Mouse (Mus musculus): ENCODE data around the gene Gpr4. TPM values are rescaled to one million over a fixed set of nuclear protein-coding genes. Genes with fewer than 3 reads are reported as not detected.

Gene Gpr4
- total and polyA plus RNA-seq, 3 experiments = 0.04 to 0.31 TPM; not detected in 1

- TF ChIP-seq NELFE (IDR thresholded peaks at IDR 0.05; ENCODE audit: low read depth, low read length) (no peak), ETS1 (conservative IDR thresholded peaks at IDR 0.05; ENCODE audit: low read depth, low read length) (no peak), RCOR1 (conservative IDR thresholded peaks at IDR 0.05; ENCODE audit: low read depth, low read length) (no peak), ZMIZ1 (IDR thresholded peaks at IDR 0.05; ENCODE audit: low read depth, low read length) (no peak)
- peaks cover 35 to 64% of the 10 kb centered on the region in 2 experiments for H3K36me3 ChIP-seq (replicated peaks in 1 of 2; ENCODE audit: control insufficient read depth in 1 of 2, insufficient read depth in 1 of 2, low read length in 1 of 2)
- H3K9me3 ChIP-seq (replicated peaks; ENCODE audit: low read length) = no peaks in the 10 kb centered on the region
- H3K4me3 ChIP-seq (replicated peaks in 1 of 3; ENCODE audit: low read depth in 2 of 3, low read length in 2 of 3, poor library complexity in 1 of 3) = no peak overlapping the region
- H3K4me2 ChIP-seq (ENCODE audit: insufficient read depth, low read depth, poor library complexity, severe bottlenecking) = no peak overlapping the region
- no peak overlapping the region for H3K9ac ChIP-seq (ENCODE audit: insufficient read depth, low read depth)
- in situ Hi-C loops (cut with MboI; ENCODE audit: low pct_ligation_motif_present, low pct_unique_long_range_greater_than_20kb, low sequenced_read_pairs) (loop anchor here (5.0 kb wide), 1 partner anchor 98 kb away; the partner anchor contains the start of genes Ppm1n and Rtn2), dilution Hi-C loops (cut with MboI; ENCODE audit: extremely low pct_ligation_motif_present, extremely low pct_unique_long_range_greater_than_20kb, low sequenced_read_pairs) (no loop called here)
- peaks cover 12 to 31% of the 10 kb centered on the region in 2 experiments for H3K4me1 ChIP-seq (ENCODE audit: control insufficient read depth in 1 of 2, insufficient read depth in 2 of 2)
- DNase-seq (ENCODE audit: extremely low read depth) = no peak
- H3K27me3 ChIP-seq (replicated peaks) = no peaks in the 10 kb centered on the region
- no peaks in the 10 kb centered on the region for H3K79me2 ChIP-seq (replicated peaks; ENCODE audit: control insufficient read depth, extremely low read depth, insufficient read depth, poor library complexity, severe bottlenecking)
- no peak overlapping the region for H3K27ac ChIP-seq (ENCODE audit: insufficient read depth, low read depth)
Measured at GRCm38 (mm10) chr7:19184758-19185157, 27.6 kb upstream of the Gpr4 start.

GRCm38 (mm10) chr7:19194676-19195075 lies 17.7 kb upstream of the Gpr4 start:
- Histone ChIP-seq H3K27me3 (replicated peaks) (no peaks in the 10 kb centered on the region), H3K79me2 (replicated peaks; ENCODE audit: control insufficient read depth, extremely low read depth, insufficient read depth, poor library complexity, severe bottlenecking) (no peaks in the 10 kb centered on the region), H3K9me3 (replicated peaks; ENCODE audit: low read length) (peaks cover 15% of the 10 kb centered on the region), H3K36me3 (replicated peaks in 1 of 2; ENCODE audit: control insufficient read depth in 1 of 2, insufficient read depth in 1 of 2, low read length in 1 of 2) (peaks cover 70 to 92% of the 10 kb centered on the region in 2 experiments), H3K4me1 (ENCODE audit: control insufficient read depth in 1 of 2, insufficient read depth in 2 of 2) (no peaks in the 10 kb centered on the region), H3K4me2 (ENCODE audit: insufficient read depth, low read depth, poor library complexity, severe bottlenecking) (no peak overlapping the region), H3K4me3 (replicated peaks in 1 of 3; ENCODE audit: low read depth in 2 of 3, low read length in 2 of 3, poor library complexity in 1 of 3) (no peak overlapping the region), H3K27ac (ENCODE audit: insufficient read depth, low read depth) (no peak overlapping the region), H3K9ac (ENCODE audit: insufficient read depth, low read depth) (no peak overlapping the region)
- in situ Hi-C loops (cut with MboI; ENCODE audit: low pct_ligation_motif_present, low pct_unique_long_range_greater_than_20kb, low sequenced_read_pairs) = loop anchor here (5.0 kb wide), 1 partner anchor 38 kb away; no protein-coding TSS in a partner anchor
- no peak for DNase-seq (ENCODE audit: extremely low read depth)
- dilution Hi-C loops (cut with MboI; ENCODE audit: extremely low pct_ligation_motif_present, extremely low pct_unique_long_range_greater_than_20kb, low sequenced_read_pairs) = no loop called here
- TF ChIP-seq EP300 (IDR thresholded peaks at IDR 0.05; ENCODE audit: low read length) = no peak
- no peak for TF ChIP-seq CHD2 (IDR thresholded peaks at IDR 0.05; ENCODE audit: low read length)
- no peak for TF ChIP-seq KAT2A (IDR thresholded peaks at IDR 0.05; ENCODE audit: insufficient replicate concordance, low read length)
- peak; percentile 30 to 43; a peak in 3 of 4 replicates for TF ChIP-seq CTCF (conservative IDR thresholded peaks at IDR 0.05 in 1 of 2, IDR thresholded peaks at IDR 0.05 in 1 of 2; ENCODE audit: low read depth in 2 of 2, low read length in 2 of 2)
- TF ChIP-seq PAX5 (IDR thresholded peaks at IDR 0.05; ENCODE audit: low read length) = no peak
- no peak for TF ChIP-seq IRF4 (IDR thresholded peaks at IDR 0.05; ENCODE audit: low read depth, low read length)
- TF ChIP-seq MXI1 (IDR thresholded peaks at IDR 0.05; ENCODE audit: low read depth, low read length) = no peak
- TF ChIP-seq MEF2A (IDR thresholded peaks at IDR 0.05; ENCODE audit: borderline replicate concordance, low read depth, low read length) = no peak

- Histone ChIP-seq H3K27me3 (replicated peaks) (no peaks in the 10 kb centered on the region), H3K4me1 (ENCODE audit: control insufficient read depth in 1 of 2, insufficient read depth in 2 of 2) (peaks cover 5% of the 10 kb centered on the region in 2 experiments), H3K4me3 (replicated peaks in 1 of 3; ENCODE audit: low read depth in 2 of 3, low read length in 2 of 3, poor library complexity in 1 of 3) (no peak overlapping the region), H3K4me2 (ENCODE audit: insufficient read depth, low read depth, poor library complexity, severe bottlenecking) (no peak overlapping the region), H3K9me3 (replicated peaks; ENCODE audit: low read length) (peaks cover 13% of the 10 kb centered on the region), H3K79me2 (replicated peaks; ENCODE audit: control insufficient read depth, extremely low read depth, insufficient read depth, poor library complexity, severe bottlenecking) (no peaks in the 10 kb centered on the region), H3K27ac (ENCODE audit: insufficient read depth, low read depth) (no peak overlapping the region), H3K36me3 (replicated peaks in 1 of 2; ENCODE audit: control insufficient read depth in 1 of 2, insufficient read depth in 1 of 2, low read length in 1 of 2) (peaks cover 70 to 90% of the 10 kb centered on the region in 2 experiments), H3K9ac (ENCODE audit: insufficient read depth, low read depth) (no peak overlapping the region)
- in situ Hi-C loops (cut with MboI; ENCODE audit: low pct_ligation_motif_present, low pct_unique_long_range_greater_than_20kb, low sequenced_read_pairs) (no loop called here), dilution Hi-C loops (cut with MboI; ENCODE audit: extremely low pct_ligation_motif_present, extremely low pct_unique_long_range_greater_than_20kb, low sequenced_read_pairs) (no loop called here)
- TF ChIP-seq SMC3 (IDR thresholded peaks at IDR 0.05; ENCODE audit: low read depth, low read length) (peak; percentile 61), GABPA (IDR thresholded peaks at IDR 0.05; ENCODE audit: insufficient replicate concordance, low read depth, low read length) (no peak), RCOR1 (conservative IDR thresholded peaks at IDR 0.05; ENCODE audit: low read depth, low read length) (no peak), EP300 (IDR thresholded peaks at IDR 0.05; ENCODE audit: low read length) (no peak), RAD21 (IDR thresholded peaks at IDR 0.05; ENCODE audit: low read depth, low read length) (0 out of 2 replicates have a peak, but pooled peaks have one; percentile 3), CHD2 (IDR thresholded peaks at IDR 0.05; ENCODE audit: low read length) (no peak), ZC3H11A (IDR thresholded peaks at IDR 0.05; ENCODE audit: low read depth, low read length) (no peak), ZMIZ1 (IDR thresholded peaks at IDR 0.05; ENCODE audit: low read depth, low read length) (no peak), MEF2A (IDR thresholded peaks at IDR 0.05; ENCODE audit: borderline replicate concordance, low read depth, low read length) (no peak), TBP (conservative IDR thresholded peaks at IDR 0.05; ENCODE audit: low read depth, low read length) (no peak), CTCF (conservative IDR thresholded peaks at IDR 0.05 in 1 of 2, IDR thresholded peaks at IDR 0.05 in 1 of 2; ENCODE audit: low read depth in 2 of 2, low read length in 2 of 2) (peak; percentile 51 to 68; a peak in 3 of 4 replicates)
- peak; percentile 53 for DNase-seq (ENCODE audit: extremely low read depth)
Measured at GRCm38 (mm10) chr7:19196676-19197075, 15.7 kb upstream of the Gpr4 start.

Data from CH12.LX (cell line).